In genomic region chr4:130274346-130275015, GRCm38 (mm10) we compare ENCODE assay signal across 8 mouse cellular contexts. TPM values are rescaled to one million over a fixed set of nuclear protein-coding genes. Genes with fewer than 3 reads are reported as not detected.
DNase-seq lines count a peak whose midpoint lies in the region; ATAC-seq and TF ChIP-seq lines count a peak whose summit lies in the region.

No protein-coding gene starts in this region.

- WGBS in kidney, postnatal 0 days: under 1% methylated on average over 29 of the region's 29 CpGs
- WGBS in liver, embryonic 12.5 days (ENCODE audit: insufficient replicate concordance): 3% methylated on average over 29 of the region's 29 CpGs

- no peak for TF ChIP-seq CTCF in kidney, postnatal 0 days (IDR thresholded peaks at IDR 0.05; ENCODE audit: low read depth)
- no peak for TF ChIP-seq CTCF in brain, embryonic 14.5 days (IDR thresholded peaks at IDR 0.05; ENCODE audit: borderline replicate concordance, extremely low read depth, insufficient read depth, insufficient read length)
- no peak for TF ChIP-seq CTCF in embryonic fibroblast, embryonic 13.5 days (IDR thresholded peaks at IDR 0.05; ENCODE audit: borderline replicate concordance, insufficient read depth, low read length)

- peak overlapping the region; percentile 68 for H3K9ac ChIP-seq in kidney, postnatal 0 days (ENCODE audit: low read depth, low read length)
- 0 out of 2 replicates have a peak overlapping the region, but pooled peaks have one; percentile 5 for H3K9ac ChIP-seq in liver, embryonic 12.5 days

- H3K4me1 ChIP-seq in kidney, postnatal 0 days (replicated peaks; ENCODE audit: insufficient read depth, low read length): peaks cover 11% of the 10 kb centered on the region
- peaks cover 5% of the 10 kb centered on the region; the same call in 1 of the 2 replicates for H3K4me1 ChIP-seq in embryonic fibroblast, embryonic 13.5 days (ENCODE audit: control insufficient read depth, insufficient read depth, low read length)
- peaks cover 20% of the 10 kb centered on the region for H3K4me1 ChIP-seq in liver, embryonic 12.5 days

- peak overlapping the region; percentile 97 for H3K4me2 ChIP-seq in kidney, postnatal 0 days (ENCODE audit: low read length)
- H3K4me2 ChIP-seq in liver, embryonic 12.5 days: peak overlapping the region; percentile 61

- no peaks in the 10 kb centered on the region for H3K36me3 ChIP-seq in kidney, postnatal 0 days (ENCODE audit: insufficient read depth, low read length)
- no peaks in the 10 kb centered on the region for H3K36me3 ChIP-seq in liver, embryonic 12.5 days

- ATAC-seq in kidney, postnatal 0 days (replicated peaks; ENCODE audit: low FRiP score, low read depth): peak; percentile 33; the same call in 1 of the 2 replicates
- no peak for ATAC-seq in liver, embryonic 12.5 days

- H3K9me3 ChIP-seq in kidney, postnatal 0 days (replicated peaks; ENCODE audit: low read length): no peaks in the 10 kb centered on the region
- H3K9me3 ChIP-seq in liver, embryonic 12.5 days (replicated peaks): no peaks in the 10 kb centered on the region

- H3K4me3 ChIP-seq in kidney, postnatal 0 days (replicated peaks; ENCODE audit: low read depth, low read length): peak overlapping the region; percentile 58
- H3K4me3 ChIP-seq in embryonic fibroblast, embryonic 13.5 days (ENCODE audit: insufficient read depth, low read length): peak overlapping the region; percentile 57
- peak overlapping the region; percentile 45 for H3K4me3 ChIP-seq in liver, embryonic 12.5 days

- H3K27ac ChIP-seq in kidney, postnatal 0 days: peak overlapping the region; percentile 42
- no peak overlapping the region for H3K27ac ChIP-seq in embryonic fibroblast, embryonic 13.5 days (ENCODE audit: insufficient read depth, low read length)
- H3K27ac ChIP-seq in liver, embryonic 12.5 days: no peak overlapping the region

- H3K27me3 ChIP-seq in kidney, postnatal 0 days (ENCODE audit: insufficient read depth, low read length): peaks cover 20% of the 10 kb centered on the region; the same call in 1 of the 2 replicates
- H3K27me3 ChIP-seq in liver, embryonic 12.5 days (replicated peaks): peaks cover 92% of the 10 kb centered on the region

- peak; percentile 36; the same call in 1 of the 2 replicates for TF ChIP-seq POLR2A in brain, embryonic 14.5 days (IDR thresholded peaks at IDR 0.05; ENCODE audit: borderline replicate concordance, extremely low read depth, insufficient read depth, insufficient read length, poor library complexity, severe bottlenecking)
- TF ChIP-seq POLR2A in embryonic fibroblast, embryonic 13.5 days (IDR thresholded peaks at IDR 0.05; ENCODE audit: low read depth, low read length): peak; percentile 29; the same call in 1 of the 2 replicates

- DNase-seq in kidney, postnatal 0 days (ENCODE audit: low spot score): peak; percentile 56
- no peak for DNase-seq in kidney, adult 9 months
- peak; percentile 97 for DNase-seq in brain, embryonic 14.5 days (ENCODE audit: low read depth)
- DNase-seq in thymus, postnatal 10 days (ENCODE audit: low spot score in 2 of 2): no peak
- no peak for DNase-seq in layer of hippocampus, adult 9-10 months (ENCODE audit: low spot score)
- no peak for DNase-seq in frontal cortex, postnatal 14 days (ENCODE audit: low spot score in 2 of 2)

RNA-seq across cellular contexts. Expression of gene Serinc2, which starts 4.5 kb away (rescaled TPM):
- polyA plus RNA-seq in kidney, postnatal 0 days (2015; fragmentation: Nextera tagmentation; extraction: Ambion mirVana): 52.6 and 58.0 TPM in 2 replicates
- 72.2 and 126 TPM in 2 replicates for polyA plus RNA-seq in brain, embryonic 14.5 days (2012; rRNA removed)
- polyA plus RNA-seq in embryonic fibroblast, embryonic 13.5 days (2011; ENCODE audit: insufficient read length, low read depth, missing spikeins): 25.1 and 32.6 TPM in 2 replicates
- polyA plus RNA-seq in liver, embryonic 12.5 days (2016; fragmentation: Nextera tagmentation; extraction: Ambion mirVana): 1.7 and 3.1 TPM in 2 replicates

RNA-seq across cellular contexts. Expression of gene Fabp3, which starts 33.9 kb away (rescaled TPM):
- polyA plus RNA-seq in kidney, postnatal 0 days (2015; fragmentation: Nextera tagmentation; extraction: Ambion mirVana): 542 and 545 TPM in 2 replicates
- 105 and 126 TPM in 2 replicates for polyA plus RNA-seq in brain, embryonic 14.5 days (2012; rRNA removed)
- polyA plus RNA-seq in embryonic fibroblast, embryonic 13.5 days (2011; ENCODE audit: insufficient read length, low read depth, missing spikeins): 13.5 and 25.5 TPM in 2 replicates
- 1.3 and 1.5 TPM in 2 replicates for polyA plus RNA-seq in liver, embryonic 12.5 days (2016; fragmentation: Nextera tagmentation; extraction: Ambion mirVana)

RNA-seq across cellular contexts. Expression of gene Gm10570, which starts 34.0 kb away (rescaled TPM):
- 0.69 and 1.2 TPM in 2 replicates for polyA plus RNA-seq in kidney, postnatal 0 days (2015; fragmentation: Nextera tagmentation; extraction: Ambion mirVana)
- 0.54 and 0.78 TPM in 2 replicates for polyA plus RNA-seq in brain, embryonic 14.5 days (2012; rRNA removed)
- not detected in 2 replicates for polyA plus RNA-seq in embryonic fibroblast, embryonic 13.5 days (2011; ENCODE audit: insufficient read length, low read depth, missing spikeins)
- polyA plus RNA-seq in liver, embryonic 12.5 days (2016; fragmentation: Nextera tagmentation; extraction: Ambion mirVana): not detected in 2 replicates

RNA-seq across cellular contexts. Expression of gene Gm853, which starts 52.3 kb away (rescaled TPM):
- 14.3 and 15.9 TPM in 2 replicates for polyA plus RNA-seq in kidney, postnatal 0 days (2015; fragmentation: Nextera tagmentation; extraction: Ambion mirVana)
- polyA plus RNA-seq in brain, embryonic 14.5 days (2012; rRNA removed): 0.32 and 0.62 TPM in 2 replicates
- not detected in 2 replicates for polyA plus RNA-seq in embryonic fibroblast, embryonic 13.5 days (2011; ENCODE audit: insufficient read length, low read depth, missing spikeins)
- not detected in 2 replicates for polyA plus RNA-seq in liver, embryonic 12.5 days (2016; fragmentation: Nextera tagmentation; extraction: Ambion mirVana)

Comparison
In these comparisons a context has a peak if more than half of its experiments do, and no peak if none do; other contexts are left out.
1. DNase-seq: peak in kidney, postnatal 0 days (single experiment) and brain, embryonic 14.5 days (single experiment); none in kidney, adult 9 months (single experiment), thymus, postnatal 10 days (0 of 2), layer of hippocampus, adult 9-10 months (single experiment) and frontal cortex, postnatal 14 days (0 of 2).
2. Peak in every context shown above with its lines, with median percentiles within 50 percentile points of each other: H3K4me3 ChIP-seq.